Mouse (Mus musculus): ENCODE data around the gene Msh4. TPM values are rescaled to one million over a fixed set of nuclear protein-coding genes. Genes with fewer than 3 reads are reported as not detected.

Gene Msh4
- polyA plus RNA-seq (2014; fragmentation: Nextera tagmentation; extraction: Ambion mirVana): 0.17 and 0.26 TPM in 2 replicates

GRCm38 (mm10) chr3:153906136-153906871, at the start of gene Msh4:
TSS of gene Msh4 (minus strand) at chr3:153906138.
- ATAC-seq (ENCODE audit: insufficient read depth) (peak; percentile 19; the same call in 1 of the 2 replicates), DNase-seq (no peak)
- Histone ChIP-seq H3K4me1 (ENCODE audit: insufficient read depth) (peaks cover 8% of the 10 kb centered on the region), H3K4me2 (no peak within 1 kb of the TSS), H3K36me3 (ENCODE audit: insufficient read depth) (peaks cover 82% of the 10 kb centered on the region), H3K9ac (no peak within 1 kb of the TSS), H3K27me3 (ENCODE audit: insufficient read depth, low read length) (no peaks in the 10 kb centered on the region), H3K9me3 (ENCODE audit: low read depth, low read length) (no peaks in the 10 kb centered on the region), H3K27ac (ENCODE audit: low read depth) (no peak within 1 kb of the TSS), H3K4me3 (ENCODE audit: low read depth, low read length) (no peak within 1 kb of the TSS)
- 77% methylated on average over 9 of the region's 9 CpGs for WGBS
- no peak for TF ChIP-seq CTCF (IDR thresholded peaks at IDR 0.05; ENCODE audit: low read depth)

GRCm38 (mm10) chr3:153948176-153948575, 42.2 kb upstream of the Msh4 start:
- no peaks in the 10 kb centered on the region for H3K27me3 ChIP-seq (ENCODE audit: insufficient read depth, low read length)
- no peak overlapping the region for H3K9ac ChIP-seq
- H3K4me1 ChIP-seq (ENCODE audit: insufficient read depth): no peaks in the 10 kb centered on the region
- no peak overlapping the region for H3K4me3 ChIP-seq (ENCODE audit: low read depth, low read length)
- H3K36me3 ChIP-seq (ENCODE audit: insufficient read depth): no peaks in the 10 kb centered on the region
- H3K4me2 ChIP-seq: no peak overlapping the region
- 60% methylated on average over 2 of the region's 2 CpGs for WGBS
- no peak overlapping the region for H3K27ac ChIP-seq (ENCODE audit: low read depth)
- no peak for ATAC-seq (ENCODE audit: insufficient read depth)
- no peaks in the 10 kb centered on the region for H3K9me3 ChIP-seq (ENCODE audit: low read depth, low read length)
- no peak for DNase-seq
- no peak for TF ChIP-seq CTCF (IDR thresholded peaks at IDR 0.05; ENCODE audit: low read depth)

GRCm38 (mm10) chr3:153947271-153947670, 41.3 kb upstream of the Msh4 start:
- H3K27ac ChIP-seq (ENCODE audit: low read depth): no peak overlapping the region
- H3K9me3 ChIP-seq (ENCODE audit: low read depth, low read length): no peaks in the 10 kb centered on the region
- no peaks in the 10 kb centered on the region for H3K36me3 ChIP-seq (ENCODE audit: insufficient read depth)
- TF ChIP-seq CTCF (IDR thresholded peaks at IDR 0.05; ENCODE audit: low read depth): no peak
- no peak overlapping the region for H3K4me3 ChIP-seq (ENCODE audit: low read depth, low read length)
- DNase-seq (no peak), ATAC-seq (ENCODE audit: insufficient read depth) (no peak)
- peaks cover 5% of the 10 kb centered on the region; the same call in 1 of the 2 replicates for H3K4me1 ChIP-seq (ENCODE audit: insufficient read depth)
- WGBS: 55% methylated on average over 4 of the region's 4 CpGs
- H3K27me3 ChIP-seq (ENCODE audit: insufficient read depth, low read length): no peaks in the 10 kb centered on the region
- H3K4me2 ChIP-seq: no peak overlapping the region
- no peak overlapping the region for H3K9ac ChIP-seq

GRCm38 (mm10) chr3:153944335-153944990, 38.5 kb upstream of the Msh4 start, which contains the start of gene Acadm:
TSS of gene Acadm (minus strand) at chr3:153944632.
- ATAC-seq (ENCODE audit: insufficient read depth) (peak; percentile 97), DNase-seq (peak; percentile 98)
- no peak for TF ChIP-seq CTCF (IDR thresholded peaks at IDR 0.05; ENCODE audit: low read depth)
- H3K4me1 ChIP-seq (ENCODE audit: insufficient read depth): peaks cover 5% of the 10 kb centered on the region; the same call in 1 of the 2 replicates
- H3K36me3 ChIP-seq (ENCODE audit: insufficient read depth): peaks cover 4% of the 10 kb centered on the region; the same call in 1 of the 2 replicates
- H3K9me3 ChIP-seq (ENCODE audit: low read depth, low read length): no peaks in the 10 kb centered on the region
- under 1% methylated on average over 41 of the region's 41 CpGs for WGBS
- peak within 1 kb of the TSS; percentile 85 for H3K4me2 ChIP-seq
- H3K27me3 ChIP-seq (ENCODE audit: insufficient read depth, low read length): no peaks in the 10 kb centered on the region
- peak within 1 kb of the TSS; percentile 69 for H3K9ac ChIP-seq
- H3K27ac ChIP-seq (ENCODE audit: low read depth): peak within 1 kb of the TSS; percentile 87
- peak within 1 kb of the TSS; percentile 80 for H3K4me3 ChIP-seq (ENCODE audit: low read depth, low read length)

GRCm38 (mm10) chr3:153943901-153944334, 38.0 kb upstream of the Msh4 start:
- Histone ChIP-seq H3K4me2 (peak overlapping the region; percentile 85), H3K27me3 (ENCODE audit: insufficient read depth, low read length) (no peaks in the 10 kb centered on the region), H3K9ac (peak overlapping the region; percentile 69), H3K36me3 (ENCODE audit: insufficient read depth) (peaks cover 4% of the 10 kb centered on the region; the same call in 1 of the 2 replicates), H3K27ac (ENCODE audit: low read depth) (peak overlapping the region; percentile 87), H3K4me1 (ENCODE audit: insufficient read depth) (peaks cover 5% of the 10 kb centered on the region; the same call in 1 of the 2 replicates), H3K4me3 (ENCODE audit: low read depth, low read length) (peak overlapping the region; percentile 80), H3K9me3 (ENCODE audit: low read depth, low read length) (no peaks in the 10 kb centered on the region)
- ATAC-seq (ENCODE audit: insufficient read depth): peak; percentile 76
- 0% methylated on average over 19 of the region's 19 CpGs for WGBS
- TF ChIP-seq CTCF (IDR thresholded peaks at IDR 0.05; ENCODE audit: low read depth): no peak
- DNase-seq: no peak

- Histone ChIP-seq H3K9ac (peak overlapping the region; percentile 69), H3K9me3 (ENCODE audit: low read depth, low read length) (no peaks in the 10 kb centered on the region), H3K27ac (ENCODE audit: low read depth) (peak overlapping the region; percentile 87; the same call in 1 of the 2 replicates), H3K4me1 (ENCODE audit: insufficient read depth) (peaks cover 5% of the 10 kb centered on the region; the same call in 1 of the 2 replicates), H3K4me3 (ENCODE audit: low read depth, low read length) (peak overlapping the region; percentile 80), H3K36me3 (ENCODE audit: insufficient read depth) (peaks cover 8% of the 10 kb centered on the region), H3K4me2 (peak overlapping the region; percentile 85), H3K27me3 (ENCODE audit: insufficient read depth, low read length) (no peaks in the 10 kb centered on the region)
- 14% methylated on average over 12 of the region's 12 CpGs for WGBS
- no peak for TF ChIP-seq CTCF (IDR thresholded peaks at IDR 0.05; ENCODE audit: low read depth)
- ATAC-seq (ENCODE audit: insufficient read depth) (no peak), DNase-seq (peak; percentile 84)
Measured at GRCm38 (mm10) chr3:153943003-153943640, 37.2 kb upstream of the Msh4 start.
